Mouse (Mus musculus) MEL-GATA-1-ER (cell line): ENCODE results near the gene 4930402F06Rik.

ENCODE experiments used
- DNase-seq: peaks from one replicate; pipeline ENCODE4 v3.0.0-alpha.2; 2012; ENCODE audit warnings: low read depth; ENCODE audit errors: extremely low read depth

Gene 4930402F06Rik

DNA sequence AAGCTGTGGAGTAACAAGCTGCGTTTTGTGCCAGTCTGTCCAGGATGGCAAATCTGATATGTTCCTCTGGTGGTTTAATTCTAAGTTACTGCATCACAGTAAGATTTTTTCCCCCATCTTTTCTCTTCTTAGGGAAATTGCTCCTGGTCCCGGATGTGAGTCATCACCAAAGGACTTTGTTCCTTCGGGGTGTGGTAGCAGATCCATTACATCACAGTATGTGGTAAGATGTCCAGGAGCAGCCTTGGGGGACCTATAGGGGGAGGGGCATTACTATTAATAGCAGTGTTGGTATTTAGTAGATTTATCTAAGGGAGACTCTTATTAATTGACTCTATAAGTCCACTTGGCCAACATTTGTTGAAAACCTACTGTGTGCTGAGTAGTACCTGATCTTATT is 54.4 kb downstream of the 4930402F06Rik start:
- no peak for DNase-seq

DNA sequence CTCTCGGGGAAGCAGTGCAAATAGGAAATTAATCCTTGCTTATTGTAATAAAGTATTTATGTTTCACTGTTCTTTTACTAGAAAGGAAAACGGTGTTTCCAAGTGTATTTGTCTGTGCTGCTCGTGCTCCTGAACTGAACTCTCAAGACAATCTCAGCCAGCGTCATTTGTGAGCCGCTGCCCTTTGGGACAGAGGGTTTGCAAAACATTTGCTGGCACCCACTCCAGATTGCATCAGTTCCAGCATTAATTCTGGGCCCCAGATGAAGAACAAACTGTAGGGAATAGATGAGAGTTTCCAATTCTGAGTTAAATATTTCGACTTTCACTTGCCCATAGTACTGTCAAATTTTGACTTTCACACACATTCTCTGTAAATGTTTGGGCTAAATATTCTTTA is 58.3 kb downstream of the 4930402F06Rik start:
- no peak for DNase-seq

DNA sequence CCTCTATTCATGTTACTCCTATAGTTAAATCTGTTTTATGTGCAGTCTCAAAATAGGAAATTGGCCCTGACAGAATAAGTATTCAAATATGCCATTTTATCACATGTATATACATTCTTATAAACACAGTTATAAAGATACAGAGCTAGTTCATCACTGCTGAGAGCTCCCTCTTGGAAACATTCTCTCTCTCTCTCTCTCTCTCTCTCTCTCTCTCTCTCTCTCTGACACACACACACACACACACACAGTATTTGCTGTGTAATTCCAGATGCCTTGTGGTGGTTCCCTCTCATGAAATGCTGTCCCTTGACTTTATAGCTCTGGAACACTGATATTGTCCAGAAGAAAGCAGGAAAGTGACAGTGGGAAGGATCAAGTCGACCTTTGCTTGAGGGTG is 58.9 kb downstream of the 4930402F06Rik start:
- DNase-seq = no peak

DNA sequence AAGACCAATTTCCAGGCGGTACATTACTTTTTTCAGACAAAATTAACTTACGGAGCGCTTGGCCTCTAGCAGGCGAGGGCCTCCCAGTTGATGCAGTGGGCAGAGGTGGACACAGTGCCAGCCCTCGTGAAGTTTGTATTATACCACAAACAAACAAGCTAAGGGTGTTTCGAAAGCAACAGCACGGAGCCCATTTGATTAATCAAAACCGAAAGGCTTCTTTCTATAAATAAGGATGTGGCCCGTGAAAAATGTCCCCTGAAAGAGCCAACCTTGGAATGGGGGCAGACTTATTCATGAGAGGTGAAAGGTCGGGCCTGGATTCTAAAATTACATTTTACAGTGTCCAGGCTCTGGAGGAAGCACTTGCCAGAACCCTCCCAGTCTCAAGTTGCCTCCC is 59.6 kb downstream of the 4930402F06Rik start:
- no peak for DNase-seq

DNA sequence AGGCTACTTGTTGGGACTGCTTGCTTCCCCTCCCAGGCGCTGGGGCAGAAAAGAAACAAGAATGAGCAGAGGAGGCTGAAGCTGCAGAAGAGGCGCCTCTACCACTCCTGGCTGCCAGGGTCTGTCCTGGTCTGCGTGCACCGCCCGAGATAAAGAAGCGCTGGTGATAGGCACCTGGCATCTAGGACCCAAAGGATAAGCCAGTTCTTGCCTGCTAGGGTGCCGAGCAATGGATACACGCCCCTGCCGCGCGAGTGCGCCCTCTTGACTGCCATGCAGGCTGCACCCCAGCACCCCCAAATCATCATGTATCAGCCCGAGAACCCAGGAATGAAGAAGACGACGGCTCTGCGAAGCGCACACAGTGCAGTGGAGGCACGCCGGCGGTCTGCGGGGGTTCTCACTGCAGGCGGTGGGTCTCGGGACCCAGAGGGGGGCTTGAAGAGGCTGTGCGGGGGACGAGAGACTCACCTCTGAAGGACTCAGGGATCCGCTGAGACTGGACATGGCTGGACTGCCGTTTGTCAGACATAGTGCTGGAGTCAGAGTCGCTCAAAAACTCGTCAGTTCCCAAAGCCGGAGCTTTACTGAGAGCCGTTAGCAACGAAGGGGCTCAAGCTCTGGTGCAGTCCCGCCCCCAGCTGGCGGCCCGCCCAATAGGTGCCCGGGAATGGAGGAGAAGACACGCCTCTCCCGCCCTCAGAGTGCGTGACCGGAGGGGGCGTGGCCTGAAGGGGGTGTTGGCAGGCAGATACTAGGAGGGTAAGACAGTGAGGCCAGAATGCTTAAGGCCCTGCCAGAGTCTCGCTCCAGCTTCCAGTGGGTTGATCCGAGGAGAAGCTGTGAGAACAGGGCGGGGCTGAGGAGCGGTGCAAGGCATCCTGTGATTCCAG is 60.3 kb downstream of the 4930402F06Rik start, which contains the start of gene Stom:
Stom (minus strand) TSS at position 589 of the 893 bp plus-strand sequence.
- DNase-seq = peak; percentile 92

DNA sequence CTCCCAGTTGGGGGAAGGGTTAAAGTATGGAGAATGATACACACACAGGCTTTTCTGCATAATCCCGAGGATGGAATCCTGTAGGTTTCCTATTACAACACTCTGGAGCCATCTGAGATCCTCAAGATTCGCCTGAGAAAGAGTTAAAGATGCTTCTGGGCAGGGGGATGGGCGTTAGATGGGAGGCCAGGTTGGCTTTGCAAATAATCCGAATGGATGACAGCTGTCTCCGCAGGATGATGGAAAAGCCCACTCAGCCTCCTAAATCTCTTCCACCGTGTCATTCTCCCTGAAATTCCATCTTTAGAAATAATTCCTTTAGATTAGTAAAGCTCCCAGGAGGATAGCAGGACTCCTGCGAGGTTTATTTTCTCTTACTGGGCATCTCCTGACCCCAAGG is 61.4 kb downstream of the 4930402F06Rik start:
- DNase-seq = no peak

DNA sequence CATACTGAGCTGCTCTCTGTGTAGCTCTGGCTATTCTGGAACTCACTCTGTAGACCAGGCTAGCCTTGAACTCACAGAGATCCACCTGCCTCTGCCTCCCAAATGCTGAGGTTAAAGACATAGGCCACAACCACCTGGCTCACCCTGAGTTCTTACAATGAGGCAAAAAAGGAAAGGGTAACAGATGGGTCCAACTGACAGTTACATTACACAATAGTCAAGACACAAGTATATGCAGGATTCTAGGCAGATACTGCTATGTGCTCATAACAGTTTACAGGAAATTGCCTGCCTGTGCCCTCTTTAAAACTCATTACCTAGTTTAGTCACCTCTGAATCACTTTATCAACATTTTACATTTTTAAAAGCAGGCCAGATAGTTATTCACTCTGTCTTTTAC is 63.3 kb downstream of the 4930402F06Rik start:
- DNase-seq = no peak

DNA sequence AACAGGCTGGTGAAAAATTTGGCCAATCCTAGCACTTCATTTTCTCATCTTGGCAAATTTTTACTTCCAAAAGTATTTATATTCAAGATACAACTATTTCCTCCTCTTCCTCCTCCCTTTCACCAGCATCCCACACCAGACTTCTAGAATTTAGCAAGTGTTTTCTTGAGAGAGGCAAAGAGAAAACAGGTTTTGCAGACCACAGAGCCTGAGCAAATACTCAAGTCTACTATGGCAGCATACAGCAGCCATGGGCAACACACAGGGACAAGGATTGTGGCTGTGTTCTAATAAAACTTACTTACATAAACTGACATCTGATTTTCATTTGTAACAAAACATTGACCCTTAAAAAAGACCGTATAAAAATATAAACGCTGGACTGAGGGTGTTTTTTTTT is 65.8 kb downstream of the 4930402F06Rik start:
- no peak for DNase-seq

DNA sequence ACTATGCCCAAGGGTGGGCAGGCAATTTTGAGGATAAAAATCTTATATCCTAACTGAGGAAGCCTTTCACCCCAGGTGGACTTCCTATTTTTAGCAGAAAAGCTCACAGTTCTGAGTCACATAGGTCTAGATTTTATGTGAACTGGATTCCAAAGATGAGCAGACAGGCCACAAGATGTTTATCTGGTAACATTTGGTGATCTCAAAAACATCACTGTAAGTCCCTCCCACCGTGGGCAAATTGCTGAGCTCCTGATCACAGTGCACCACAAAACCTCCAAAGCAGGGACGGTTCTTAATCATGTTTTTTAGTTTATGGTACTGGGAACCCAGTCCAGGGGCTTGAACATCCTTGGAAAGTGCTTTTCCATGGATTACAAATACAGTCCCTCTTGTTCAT is 67.9 kb downstream of the 4930402F06Rik start:
- DNase-seq = no peak

DNA sequence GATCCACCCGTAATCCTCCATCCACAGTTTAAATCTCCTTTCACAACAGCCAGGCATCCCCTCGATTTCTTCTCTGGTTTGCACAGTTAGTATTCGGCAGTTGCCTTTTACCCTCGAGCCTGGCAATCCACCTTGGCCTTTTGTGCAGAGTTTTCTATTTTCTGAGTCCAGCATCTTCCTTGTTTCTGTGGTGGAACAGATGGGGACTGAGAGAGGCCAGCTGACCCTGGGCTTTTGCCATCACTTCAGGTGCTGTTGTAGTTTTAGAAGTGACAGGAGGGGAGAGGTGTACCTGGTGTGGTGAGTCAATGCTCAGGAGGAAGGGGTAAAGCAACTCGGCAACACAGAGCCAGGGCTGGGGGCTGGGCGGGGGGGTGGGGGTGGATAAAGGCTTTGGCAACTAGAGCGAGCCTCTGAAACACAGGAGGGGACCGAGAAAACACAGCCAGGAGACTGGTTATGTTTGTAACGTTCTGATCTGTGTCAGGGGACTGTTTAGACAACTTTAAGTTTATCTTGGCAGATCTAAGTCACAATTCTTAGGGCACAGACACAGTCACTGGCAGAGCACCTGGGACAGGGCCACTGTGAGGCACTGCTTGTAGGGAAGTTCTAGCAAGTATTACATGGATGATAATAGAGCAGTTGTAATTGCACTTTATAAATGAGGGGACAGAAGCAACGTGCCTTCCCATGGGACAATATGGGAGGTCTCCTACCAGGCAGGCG is 68.7 kb downstream of the 4930402F06Rik start:
- DNase-seq = no peak

DNA sequence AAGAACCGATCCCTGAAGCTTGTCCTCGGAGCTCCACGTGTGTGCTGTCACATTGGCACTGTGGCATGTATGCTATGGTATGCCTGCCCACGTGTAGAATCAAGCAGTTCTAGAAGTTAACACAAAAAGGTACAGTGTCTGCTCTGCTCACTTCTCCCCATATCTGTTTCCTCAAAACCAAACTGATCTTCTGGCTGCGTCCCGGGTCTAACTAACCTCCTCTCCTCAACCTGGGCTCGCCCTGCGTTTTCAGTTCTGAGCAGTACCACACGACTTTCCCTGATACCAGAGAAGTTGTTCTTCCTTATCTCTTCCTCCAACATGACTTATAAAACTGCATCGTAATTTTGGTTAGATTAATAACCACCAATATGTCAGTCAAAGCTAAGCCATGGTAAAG is 69.4 kb downstream of the 4930402F06Rik start:
- peak; percentile 76 for DNase-seq

DNA sequence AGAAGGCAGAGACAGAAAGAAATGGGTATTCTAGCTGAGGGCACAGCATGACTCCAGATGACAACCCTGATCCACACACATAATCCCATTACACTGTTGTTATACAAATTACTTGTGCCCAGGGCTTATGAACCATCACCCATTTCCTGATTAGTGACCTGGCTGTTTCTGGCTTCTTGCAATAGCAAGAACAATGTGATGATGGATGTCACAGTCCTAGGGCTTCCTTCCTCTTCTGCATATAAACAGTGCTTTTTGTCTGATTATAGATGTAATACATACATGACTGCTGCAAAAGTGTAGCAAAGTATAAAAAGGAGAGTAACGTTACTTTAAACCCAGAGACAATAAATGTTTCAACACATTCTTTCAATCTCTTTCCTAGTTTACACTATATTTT is 70.0 kb downstream of the 4930402F06Rik start:
- no peak for DNase-seq

DNA sequence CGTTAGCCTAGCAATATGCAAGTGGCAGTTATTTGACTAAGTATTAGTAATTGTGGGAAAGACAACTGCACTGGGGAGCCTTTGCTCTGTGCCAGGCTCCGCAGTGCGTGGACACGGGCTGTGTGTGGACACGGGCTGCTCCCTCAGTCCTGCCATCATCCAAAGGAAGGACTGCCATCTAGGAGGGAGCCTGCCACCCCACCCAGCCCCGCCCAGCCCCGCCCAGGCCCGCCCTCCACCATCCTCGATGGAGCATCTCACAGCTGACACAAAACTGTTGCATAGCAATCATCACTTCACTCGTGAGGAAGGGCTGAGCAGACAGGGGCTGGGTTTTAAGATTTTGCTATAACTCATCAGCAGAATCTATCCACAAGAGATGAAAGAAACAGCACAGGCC is 71.0 kb downstream of the 4930402F06Rik start:
- no peak for DNase-seq
